Mouse (Mus musculus): ENCODE results near the gene Ubald2.
"Not testable (repeated sequence)": the region's sequence is repeated elsewhere in the genome, so short reads cannot be mapped to it uniquely, and the experiment has no call there.

- TF ChIP-seq CTCF (IDR thresholded peaks at IDR 0.05; ENCODE audit: low read depth, low read length); EP300 (IDR thresholded peaks at IDR 0.05; ENCODE audit: insufficient read depth, low read depth, low read length); POLR2A (IDR thresholded peaks at IDR 0.05; ENCODE audit: insufficient read depth, low read length): not testable (repeated sequence)
Observed at GRCm38 (mm10) chr11:116468338-116468737, 34.4 kb downstream of the Ubald2 start.
